Mouse (Mus musculus): ENCODE results near the gene Zfhx3.

Zfhx3 gene

GRCm38 (mm10) chr8:108868259-108869090 lies 926.0 kb downstream of the Zfhx3 start:
- DNase-seq, result no peak

GRCm38 (mm10) chr8:108869420-108869819 lies 927.0 kb downstream of the Zfhx3 start:
- DNase-seq, result no peak

GRCm38 (mm10) chr8:108869935-108870334 lies 927.5 kb downstream of the Zfhx3 start:
- DNase-seq, result no peak

GRCm38 (mm10) chr8:108870371-108870770 lies 927.9 kb downstream of the Zfhx3 start:
- DNase-seq, result no peak

GRCm38 (mm10) chr8:108875722-108876121 lies 933.3 kb downstream of the Zfhx3 start:
- DNase-seq, result no peak

- no peak for DNase-seq
Measured at GRCm38 (mm10) chr8:108880101-108880500, 937.7 kb downstream of the Zfhx3 start.

GRCm38 (mm10) chr8:108881336-108881735 lies 938.9 kb downstream of the Zfhx3 start:
- no peak for DNase-seq

- DNase-seq, result no peak
Measured at GRCm38 (mm10) chr8:108882073-108882472, 939.6 kb downstream of the Zfhx3 start.

- no peak for DNase-seq
Measured at GRCm38 (mm10) chr8:108883381-108883780, 940.9 kb downstream of the Zfhx3 start.

- DNase-seq, result no peak
Measured at GRCm38 (mm10) chr8:108884947-108885346, 942.5 kb downstream of the Zfhx3 start.

GRCm38 (mm10) chr8:108885450-108885849 lies 943.0 kb downstream of the Zfhx3 start:
- DNase-seq, result no peak

- DNase-seq, result no peak
Measured at GRCm38 (mm10) chr8:108885861-108886260, 943.4 kb downstream of the Zfhx3 start.

- DNase-seq, result peak; percentile 38 to 62
Measured at GRCm38 (mm10) chr8:108886599-108887255, 944.3 kb downstream of the Zfhx3 start.

GRCm38 (mm10) chr8:108887256-108887615 lies 944.8 kb downstream of the Zfhx3 start:
- DNase-seq, result peak in 1 of 2 experiments; percentile 10

GRCm38 (mm10) chr8:108887890-108888289 lies 945.4 kb downstream of the Zfhx3 start:
- no peak for DNase-seq

- DNase-seq, result no peak
Measured at GRCm38 (mm10) chr8:108888924-108889323, 946.5 kb downstream of the Zfhx3 start.

- DNase-seq, result no peak
Measured at GRCm38 (mm10) chr8:108889406-108889805, 947.0 kb downstream of the Zfhx3 start.

- no peak for DNase-seq
Measured at GRCm38 (mm10) chr8:108894287-108894686, 951.8 kb downstream of the Zfhx3 start.

GRCm38 (mm10) chr8:108896468-108897346 lies 954.3 kb downstream of the Zfhx3 start:
- no peak for DNase-seq

- no peak for DNase-seq
Measured at GRCm38 (mm10) chr8:108897347-108898100, 955.1 kb downstream of the Zfhx3 start.

- DNase-seq, result no peak
Measured at GRCm38 (mm10) chr8:108899251-108899771, 956.9 kb downstream of the Zfhx3 start.

GRCm38 (mm10) chr8:108900541-108900940 lies 958.1 kb downstream of the Zfhx3 start:
- DNase-seq, result no peak
